Mouse (Mus musculus) forebrain, embryonic 13.5 days (tissue): ENCODE measurements around the gene Itfg1. TPM values are rescaled to one million over a fixed set of nuclear protein-coding genes. Genes with fewer than 3 reads are reported as not detected.
A peak's percentile ranks its signal among the peaks of the same experiment; 100 is the strongest.

Source experiments
- ATAC-seq: fragments of 200-750 bp; cut with Nextera tagmentation; 2 replicates; pipeline ENCODE4 v1.8.0; 2017
- H3K27ac ChIP-seq: fragments of 300-500 bp; sonication (generic); 2 replicates; pipeline ENCODE4 v1.5.1; 2015; ENCODE audit warnings: inconsistent platforms, mild to moderate bottlenecking, moderate library complexity
- H3K27me3 ChIP-seq: fragments of 300-500 bp; sonication (generic); 2 replicates; pipeline ENCODE4 v1.6.1; 2015; ENCODE audit warnings: mild to moderate bottlenecking, inconsistent platforms
- H3K36me3 ChIP-seq: fragments of 300-500 bp; sonication (generic); 2 replicates; pipeline ENCODE4 v1.6.1; 2015; ENCODE audit warnings: mild to moderate bottlenecking, inconsistent platforms; ENCODE audit not compliant: poor library complexity, severe bottlenecking
- H3K4me1 ChIP-seq: fragments of 300-500 bp; sonication (generic); 2 replicates; pipeline ENCODE4 v1.6.1; 2015; ENCODE audit warnings: inconsistent platforms
- H3K4me2 ChIP-seq: fragments of 300-500 bp; sonication (generic); 2 replicates; pipeline ENCODE4 v1.6.1; 2015; ENCODE audit warnings: inconsistent platforms, mild to moderate bottlenecking, moderate library complexity
- H3K4me3 ChIP-seq: fragments of 300-500 bp; sonication (generic); 2 replicates; pipeline ENCODE4 v1.5.1; 2015; ENCODE audit warnings: mild to moderate bottlenecking, inconsistent platforms
- H3K9ac ChIP-seq: fragments of 300-500 bp; sonication (generic); 2 replicates; pipeline ENCODE4 v1.6.1; 2015; ENCODE audit warnings: mild to moderate bottlenecking, inconsistent platforms
- H3K9me3 ChIP-seq: fragments of 300-500 bp; sonication (generic); replicated peaks from 2 replicates; pipeline ENCODE4 v1.6.1; 2016; ENCODE audit warnings: inconsistent platforms
- WGBS: fragments of 180-500 bp; shearing (Covaris S2); methylation state at CpG from one replicate; pipeline ENCODE4 v1.1.7; 2015; 5-methylcytosine and 5-hydroxymethylcytosine counted together
- microRNA-seq: library from miRNA; unstranded; fragments of <30 nt; microRNA quantifications from one replicate; pipeline ENCODE4, GENCODE M21; 2016
- polyA plus RNA-seq: library from polyadenylated mRNA; unstranded; fragments of >200 nt; fragmentation: Nextera tagmentation; extraction: Ambion mirVana; gene quantifications from 2 replicates; pipeline ENCODE4 v1.2.1, GENCODE M21; 2015

Gene Itfg1
- polyA plus RNA-seq, 1 experiment from 2014 or later, result 105 TPM

- no peak for ATAC-seq
These were observed 124.0 kb downstream of the Itfg1 start for GRCm38 (mm10) chr8:85716696-85717095.

DNA sequence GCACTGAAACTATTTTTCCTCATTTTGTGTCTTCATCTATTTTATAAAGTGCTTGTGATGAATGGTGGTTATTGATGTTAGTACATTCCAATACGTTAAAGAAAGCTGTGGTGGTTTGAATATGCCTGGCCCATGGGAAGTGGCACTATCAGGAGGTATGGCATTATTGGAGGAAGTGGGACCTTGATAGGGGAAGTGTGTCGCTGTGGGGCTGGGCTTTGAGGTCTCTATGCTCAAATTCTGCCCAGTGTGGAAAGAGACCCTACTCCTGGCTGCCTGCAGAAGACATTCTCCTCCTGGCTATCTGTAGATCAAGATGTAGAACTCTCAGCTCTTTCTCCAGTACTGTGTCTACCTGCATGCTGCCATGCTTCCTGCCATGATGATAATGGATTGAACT, 133.7 kb downstream of the Itfg1 start:
- no peaks in the 10 kb centered on the region for H3K9me3 ChIP-seq
- no peak overlapping the region for H3K4me2 ChIP-seq
- H3K4me1 ChIP-seq, result no peaks in the 10 kb centered on the region
- H3K36me3 ChIP-seq, result no peaks in the 10 kb centered on the region
- ATAC-seq, result no peak
- 77% methylated on average over 2 of the region's 2 CpGs for WGBS
- peaks cover 7% of the 10 kb centered on the region; the same call in 1 of the 2 replicates for H3K27me3 ChIP-seq
- H3K27ac ChIP-seq, result no peak overlapping the region
- no peak overlapping the region for H3K9ac ChIP-seq
- H3K4me3 ChIP-seq, result no peak overlapping the region

More at GRCm38 (mm10) chr8:85716696-85717095, 124.0 kb downstream of the Itfg1 start:
- peaks cover 20% of the 10 kb centered on the region for H3K36me3 ChIP-seq
- no peak overlapping the region for H3K4me2 ChIP-seq
- no peak overlapping the region for H3K9ac ChIP-seq
- H3K27me3 ChIP-seq, result no peaks in the 10 kb centered on the region
- WGBS, result 99% methylated on average over 4 of the region's 4 CpGs
- H3K4me3 ChIP-seq, result no peak overlapping the region
- no peaks in the 10 kb centered on the region for H3K9me3 ChIP-seq
- H3K27ac ChIP-seq, result no peak overlapping the region
- no peaks in the 10 kb centered on the region for H3K4me1 ChIP-seq

DNA sequence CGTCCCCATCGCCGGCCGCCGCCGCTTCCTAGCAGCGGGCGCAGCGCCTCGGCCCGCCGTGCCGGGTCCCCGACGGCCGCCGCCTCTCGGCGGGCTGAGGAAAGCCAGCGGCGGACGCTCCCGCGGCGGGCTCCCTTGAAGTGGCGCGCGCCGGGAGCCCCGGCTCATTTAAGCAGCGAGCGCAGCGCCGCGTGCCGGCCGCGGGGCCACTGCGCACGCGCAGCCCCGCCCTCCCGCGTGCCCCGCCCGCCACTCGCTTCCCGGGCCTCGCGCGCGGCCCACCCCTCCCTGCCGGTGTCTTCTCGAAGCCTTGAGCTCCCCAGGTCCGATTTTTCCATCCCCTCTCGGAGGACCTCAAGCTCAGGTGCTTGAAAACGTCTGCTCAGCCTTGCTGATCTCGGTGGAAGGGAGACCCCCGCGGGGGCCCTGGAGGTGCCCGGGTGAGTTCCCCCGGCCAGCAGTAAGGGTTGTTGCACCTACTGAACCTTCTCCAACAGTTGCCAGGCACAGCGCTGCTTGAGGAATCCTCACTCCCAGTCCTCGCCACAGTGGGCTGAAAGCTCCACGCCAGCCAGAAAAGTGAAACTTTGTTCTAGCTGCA, 139.9 kb downstream of the Itfg1 start, which contains the start of gene Neto2:
Neto2 (minus strand) TSS at position 174 of the 601 bp plus-strand sequence.
- Histone ChIP-seq H3K9ac (peak within 1 kb of the TSS; percentile 95), H3K4me3 (peak within 1 kb of the TSS; percentile 76), H3K27me3 (peaks cover 7% of the 10 kb centered on the region; the same call in 1 of the 2 replicates), H3K4me2 (peak within 1 kb of the TSS; percentile 64), H3K36me3 (no peaks in the 10 kb centered on the region), H3K9me3 (no peaks in the 10 kb centered on the region), H3K27ac (peak within 1 kb of the TSS; percentile 98), H3K4me1 (peaks cover 11% of the 10 kb centered on the region; the same call in 1 of the 2 replicates)
- WGBS, result 18% methylated on average over 16 of the region's 65 CpGs
- ATAC-seq, result peak; percentile 90

GRCm38 (mm10) chr8:85700101-85700750, 140.5 kb downstream of the Itfg1 start:
- Histone ChIP-seq H3K27me3 (peaks cover 7% of the 10 kb centered on the region; the same call in 1 of the 2 replicates), H3K36me3 (no peaks in the 10 kb centered on the region), H3K27ac (peak overlapping the region; percentile 98), H3K4me2 (peak overlapping the region; percentile 64), H3K9me3 (no peaks in the 10 kb centered on the region), H3K9ac (peak overlapping the region; percentile 95), H3K4me1 (peaks cover 11% of the 10 kb centered on the region; the same call in 1 of the 2 replicates), H3K4me3 (peak overlapping the region; percentile 76)
- WGBS, result under 1% methylated on average over 84 of the region's 84 CpGs
- peak; percentile 97 for ATAC-seq

DNA sequence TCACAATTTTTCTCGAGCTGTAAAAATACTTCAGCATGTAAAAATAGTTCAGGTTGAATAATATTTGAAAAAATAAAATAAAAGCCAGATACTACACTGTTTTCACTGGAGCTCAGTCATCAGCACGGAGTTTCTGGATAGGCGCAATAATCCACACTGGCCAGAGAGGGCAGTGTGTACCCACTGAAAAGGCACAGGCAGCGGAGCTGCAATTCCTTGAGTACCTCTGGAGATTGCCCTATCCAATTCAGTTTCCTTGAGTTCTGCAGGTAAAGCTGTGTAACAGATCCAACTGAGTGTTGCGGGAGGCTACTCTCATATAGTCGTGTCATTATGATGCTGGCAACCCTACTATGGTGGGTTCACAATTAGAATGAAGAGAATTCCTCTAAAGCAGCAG, 141.7 kb downstream of the Itfg1 start:
- peaks cover 7% of the 10 kb centered on the region; the same call in 1 of the 2 replicates for H3K27me3 ChIP-seq
- no peaks in the 10 kb centered on the region for H3K9me3 ChIP-seq
- H3K4me2 ChIP-seq, result peak overlapping the region; percentile 56
- peaks cover 11% of the 10 kb centered on the region; the same call in 1 of the 2 replicates for H3K4me1 ChIP-seq
- H3K4me3 ChIP-seq, result peak overlapping the region; percentile 35
- ATAC-seq, result peak; percentile 52
- WGBS, result under 1% methylated on average over 6 of the region's 6 CpGs
- H3K36me3 ChIP-seq, result no peaks in the 10 kb centered on the region
- H3K27ac ChIP-seq, result no peak overlapping the region
- 0 out of 2 replicates have a peak overlapping the region, but pooled peaks have one; percentile 16 for H3K9ac ChIP-seq

Small RNAs within 50 kb of the gene (microRNA-seq; reads per million reads assigned to microRNA genes)
- gene Mir8109, result not detected

Other genes with a start within 250 kb of the Itfg1 start
- gene Neto2, start 140.0 kb downstream of the Itfg1 start, polyA plus RNA-seq, result 35.2 and 36.8 TPM in 2 replicates
- gene Phkb, start within 50 bp of the Itfg1 start, polyA plus RNA-seq, result 31.9 and 38.8 TPM in 2 replicates